Comparison of ENCODE assay signal across 8 mouse cellular contexts in the genomic region with DNA sequence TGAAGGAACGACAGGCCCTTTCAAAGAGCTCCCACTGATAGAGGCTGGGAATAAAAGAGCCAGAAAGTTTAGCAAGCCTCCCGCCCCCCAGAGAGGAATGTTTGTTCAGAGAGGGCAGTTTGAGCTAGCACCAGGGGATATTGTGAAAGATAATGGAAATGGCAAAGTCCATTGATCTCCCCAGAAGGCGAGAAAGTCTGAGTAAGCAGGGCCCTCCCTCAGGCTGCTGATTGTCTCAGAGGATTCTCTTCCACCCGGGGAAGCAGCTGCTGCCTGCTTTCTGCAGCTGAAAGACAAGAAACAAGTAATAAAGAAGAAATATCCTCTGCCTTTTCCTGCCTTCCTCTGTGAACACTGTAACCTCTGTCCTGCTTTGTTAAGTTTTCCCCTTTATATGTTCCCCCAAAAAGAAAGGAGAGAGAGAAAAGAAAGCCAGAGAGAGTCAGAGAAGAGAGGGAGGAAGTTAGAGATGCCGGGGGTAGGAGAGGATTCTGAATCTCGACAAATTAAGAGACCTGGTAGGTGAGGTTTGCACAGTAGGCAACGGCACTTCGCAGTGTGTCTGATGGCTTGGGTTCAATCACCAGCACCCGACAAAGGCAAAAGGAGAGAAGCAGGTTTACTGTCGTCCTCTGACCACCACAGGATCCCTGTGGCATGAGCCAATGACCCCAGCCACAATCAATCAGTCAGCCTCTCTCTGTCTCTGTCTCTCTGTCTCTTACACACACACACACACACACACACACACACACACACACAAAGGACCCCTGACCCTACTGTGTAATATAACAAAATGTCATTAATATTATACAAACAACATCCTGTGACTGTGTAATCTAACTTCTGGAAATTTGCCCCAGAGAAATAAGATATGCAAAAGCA. TPM values are rescaled to one million over a fixed set of nuclear protein-coding genes. Genes with fewer than 3 reads are reported as not detected.
A peak's percentile ranks its signal among the peaks of the same experiment; 100 is the strongest.
DNase-seq lines count a peak whose midpoint lies in the region; ATAC-seq and TF ChIP-seq lines count a peak whose summit lies in the region.
"Had no signal": no experiment of that assay in that cellular context is flagged by ENCODE, and none has a peak within 500 bp of the region (broad histone marks: within the 10 kb centered on the region; RNA-seq: fewer than 3 reads in every experiment).

No protein-coding gene starts in this region.

- no peak overlapping the region for H3K4me2 ChIP-seq in midbrain, postnatal 0 days (ENCODE audit: low read depth, low read length, poor library complexity, severe bottlenecking)
- H3K4me2 ChIP-seq in liver, embryonic 11.5 days = peak overlapping the region; percentile 33

- peak; percentile 62 for DNase-seq in midbrain, embryonic 10.5 days (ENCODE audit: low spot score)
- DNase-seq in midbrain, postnatal 0 days (ENCODE audit: low spot score) = no peak
- peak; percentile 41 for DNase-seq in hindbrain, embryonic 10.5 days (ENCODE audit: low spot score)
- no peak for DNase-seq in liver, embryonic 11.5 days (ENCODE audit: low spot score)
- DNase-seq in cerebellum, postnatal 14 days = no peak
- DNase-seq in adrenal gland, adult 18-20 months (ENCODE audit: low spot score in 2 of 2) = no peak
- no peak for DNase-seq in testis, postnatal 14 days (ENCODE audit: low spot score)

- 2% methylated on average over 10 of the region's 10 CpGs for whole genome bisulfite sequencing in midbrain, embryonic 10.5 days
- WGBS in midbrain, postnatal 0 days = 17% methylated on average over 10 of the region's 10 CpGs
- WGBS in hindbrain, embryonic 10.5 days = 2% methylated on average over 10 of the region's 10 CpGs
- 27% methylated on average over 10 of the region's 10 CpGs for WGBS in liver, embryonic 11.5 days

- peak overlapping the region; percentile 34 for H3K4me3 ChIP-seq in midbrain, embryonic 10.5 days
- H3K4me3 ChIP-seq in midbrain, postnatal 0 days (ENCODE audit: low read depth, low read length) = no peak overlapping the region
- peak overlapping the region; percentile 29 for H3K4me3 ChIP-seq in hindbrain, embryonic 10.5 days
- H3K4me3 ChIP-seq in liver, embryonic 11.5 days (ENCODE audit: low read depth, low read length) = no peak overlapping the region

- H3K9me3 ChIP-seq in midbrain, embryonic 10.5 days (replicated peaks) = no peaks in the 10 kb centered on the region
- H3K9me3 ChIP-seq in midbrain, postnatal 0 days (ENCODE audit: low read length) = no peaks in the 10 kb centered on the region
- no peaks in the 10 kb centered on the region for H3K9me3 ChIP-seq in hindbrain, embryonic 10.5 days
- no peaks in the 10 kb centered on the region for H3K9me3 ChIP-seq in liver, embryonic 11.5 days (ENCODE audit: control insufficient read depth, low read length)

- no peak for ATAC-seq in midbrain, postnatal 0 days (ENCODE audit: low FRiP score)
- no peak for ATAC-seq in liver, embryonic 11.5 days (replicated peaks; ENCODE audit: low FRiP score)
- ATAC-seq: Patski had no signal

- H3K27ac ChIP-seq in midbrain, embryonic 10.5 days (replicated peaks) = peak overlapping the region; percentile 91
- no peak overlapping the region for H3K27ac ChIP-seq in midbrain, postnatal 0 days (ENCODE audit: low read depth, low read length)
- H3K27ac ChIP-seq in hindbrain, embryonic 10.5 days = peak overlapping the region; percentile 90
- H3K27ac ChIP-seq in liver, embryonic 11.5 days (ENCODE audit: low read depth, low read length) = peak overlapping the region; percentile 59

- no peak overlapping the region for H3K9ac ChIP-seq in midbrain, postnatal 0 days (replicated peaks; ENCODE audit: low read length, poor library complexity, severe bottlenecking)
- H3K9ac ChIP-seq in liver, embryonic 11.5 days (ENCODE audit: low read depth, low read length) = peak overlapping the region; percentile 25

- H3K27me3 ChIP-seq in midbrain, embryonic 10.5 days (ENCODE audit: low read depth, poor library complexity, severe bottlenecking) = peaks cover 37% of the 10 kb centered on the region
- no peaks in the 10 kb centered on the region; the same call in 1 of the 2 replicates for H3K27me3 ChIP-seq in midbrain, postnatal 0 days (ENCODE audit: insufficient read depth, low read length)
- peaks cover 7% of the 10 kb centered on the region; the same call in 1 of the 2 replicates for H3K27me3 ChIP-seq in hindbrain, embryonic 10.5 days (ENCODE audit: insufficient read depth, poor library complexity, severe bottlenecking)
- H3K27me3 ChIP-seq in liver, embryonic 11.5 days (replicated peaks; ENCODE audit: control insufficient read depth, insufficient read depth, low read length) = no peaks in the 10 kb centered on the region
- H3K27me3 ChIP-seq: Patski had no signal

- no peaks in the 10 kb centered on the region for H3K36me3 ChIP-seq in midbrain, embryonic 10.5 days
- no peaks in the 10 kb centered on the region for H3K36me3 ChIP-seq in midbrain, postnatal 0 days (ENCODE audit: insufficient read depth, low read length)
- H3K36me3 ChIP-seq in hindbrain, embryonic 10.5 days = no peaks in the 10 kb centered on the region
- no peaks in the 10 kb centered on the region for H3K36me3 ChIP-seq in liver, embryonic 11.5 days (ENCODE audit: control insufficient read depth, insufficient read depth, low read length)

- no peak for TF ChIP-seq CTCF in midbrain, postnatal 0 days (IDR thresholded peaks at IDR 0.05)

- H3K4me1 ChIP-seq in midbrain, embryonic 10.5 days = peaks cover 75% of the 10 kb centered on the region
- H3K4me1 ChIP-seq in midbrain, postnatal 0 days (ENCODE audit: insufficient read depth, low read length) = peaks cover 5% of the 10 kb centered on the region; the same call in 1 of the 2 replicates
- H3K4me1 ChIP-seq in hindbrain, embryonic 10.5 days (replicated peaks) = peaks cover 82% of the 10 kb centered on the region
- H3K4me1 ChIP-seq in liver, embryonic 11.5 days (replicated peaks; ENCODE audit: control insufficient read depth, insufficient read depth, low read length) = peaks cover 62% of the 10 kb centered on the region

RNA-seq across cellular contexts. Expression of gene Sec22b, which starts 38.9 kb away (rescaled TPM):
- 111 and 116 TPM in 2 replicates for polyA plus RNA-seq in midbrain, embryonic 10.5 days (2016; fragmentation: Nextera tagmentation; extraction: Ambion mirVana)
- 62.8 and 69.3 TPM in 2 replicates for total RNA-seq in midbrain, postnatal 0 days (2014; rRNA removed)
- 81.4 and 89.1 TPM in 2 replicates for polyA plus RNA-seq in midbrain, postnatal 0 days (2015; fragmentation: Nextera tagmentation; extraction: Ambion mirVana)
- polyA plus RNA-seq in hindbrain, embryonic 10.5 days (2016; fragmentation: Nextera tagmentation; extraction: Ambion mirVana) = 109 and 121 TPM in 2 replicates
- polyA plus RNA-seq in liver, embryonic 11.5 days (2014; fragmentation: Nextera tagmentation; extraction: Ambion mirVana) = 109 and 113 TPM in 2 replicates
- 100 to 1,000 TPM in 1 of 2 experiments, 10 to 100 TPM in 1; 93.0 to 193 TPM for total RNA-seq in adrenal gland, adult 18-20 months (2021)

RNA-seq across cellular contexts. Expression of gene Pde4dip, which starts 51.4 kb away (rescaled TPM):
- polyA plus RNA-seq in midbrain, embryonic 10.5 days (2016; fragmentation: Nextera tagmentation; extraction: Ambion mirVana) = 18.5 and 22.8 TPM in 2 replicates
- total RNA-seq in midbrain, postnatal 0 days (2014; rRNA removed) = 93.6 and 100 TPM in 2 replicates
- 46.4 and 47.6 TPM in 2 replicates for polyA plus RNA-seq in midbrain, postnatal 0 days (2015; fragmentation: Nextera tagmentation; extraction: Ambion mirVana)
- polyA plus RNA-seq in hindbrain, embryonic 10.5 days (2016; fragmentation: Nextera tagmentation; extraction: Ambion mirVana) = 22.4 and 29.4 TPM in 2 replicates
- polyA plus RNA-seq in liver, embryonic 11.5 days (2014; fragmentation: Nextera tagmentation; extraction: Ambion mirVana) = 16.8 and 16.9 TPM in 2 replicates
- total RNA-seq in adrenal gland, adult 18-20 months (2021) = 10 to 100 TPM; 24.8 to 32.6 TPM

Comparison
In these comparisons a context has a peak if more than half of its experiments do, and no peak if none do; other contexts are left out.
1. DNase-seq: peak in midbrain, embryonic 10.5 days (single experiment) and hindbrain, embryonic 10.5 days (single experiment); none in midbrain, postnatal 0 days (single experiment), liver, embryonic 11.5 days (single experiment), cerebellum, postnatal 14 days (0 of 2), adrenal gland, adult 18-20 months (0 of 2) and testis, postnatal 14 days (single experiment).
2. H3K4me3 ChIP-seq: peak in midbrain, embryonic 10.5 days (single experiment) and hindbrain, embryonic 10.5 days (single experiment); none in midbrain, postnatal 0 days (single experiment) and liver, embryonic 11.5 days (single experiment).